12 mouse cellular contexts compared by ENCODE assay signal in the genomic region with DNA sequence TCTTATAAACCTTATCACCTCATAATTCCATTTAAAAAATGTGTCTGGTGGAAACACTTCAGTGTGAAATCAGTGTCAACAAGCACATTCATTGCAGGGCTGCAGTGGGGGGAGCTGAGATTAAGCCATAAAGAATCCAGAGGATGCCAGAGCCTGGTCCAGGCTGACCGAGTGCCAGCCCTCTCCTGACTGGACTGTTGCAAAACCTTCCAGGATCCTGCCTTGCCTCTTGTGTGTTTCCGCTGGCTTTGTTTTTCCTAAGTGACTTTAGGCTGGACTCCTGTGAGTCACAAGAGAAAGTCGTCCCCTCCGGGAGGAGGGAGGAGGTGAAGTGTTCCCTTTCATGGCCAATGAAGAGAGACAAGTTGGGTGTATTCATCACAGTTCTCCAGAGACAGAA.
DNase-seq lines count a peak whose midpoint lies in the region; ATAC-seq and TF ChIP-seq lines count a peak whose summit lies in the region.
"Had no signal": no experiment of that assay in that cellular context is flagged by ENCODE, and none has a peak within 500 bp of the region (broad histone marks: within the 10 kb centered on the region; RNA-seq: fewer than 3 reads in every experiment).

No protein-coding gene starts in this region.

- 29% methylated on average over 4 of the region's 4 CpGs for whole genome bisulfite sequencing in hindbrain, postnatal 0 days
- WGBS in hindbrain, embryonic 11.5 days: 41% methylated on average over 4 of the region's 4 CpGs
- 21% methylated on average over 4 of the region's 4 CpGs for WGBS in heart, embryonic 15.5 days
- 58% methylated on average over 4 of the region's 4 CpGs for WGBS in forebrain, embryonic 16.5 days

- no peak overlapping the region for H3K4me2 ChIP-seq in hindbrain, postnatal 0 days (ENCODE audit: low read depth, low read length)
- H3K4me2 ChIP-seq in hindbrain, embryonic 11.5 days (replicated peaks; ENCODE audit: low read depth, low read length): no peak overlapping the region
- 0 out of 2 replicates have a peak overlapping the region, but pooled peaks have one; percentile 7 for H3K4me2 ChIP-seq in heart, embryonic 15.5 days
- no peak overlapping the region for H3K4me2 ChIP-seq in forebrain, embryonic 16.5 days (ENCODE audit: low read length)
- H3K4me2 ChIP-seq: hindbrain, embryonic 15.5 days had no signal

- intact Hi-C loops in gastrocnemius, postnatal 36 days (cut with DNase I): loop anchor here (5.0 kb wide), 2 partner anchors 42 to 103 kb away; no protein-coding TSS in a partner anchor

- no peak overlapping the region for H3K4me3 ChIP-seq in hindbrain, postnatal 0 days (ENCODE audit: low read length)
- H3K4me3 ChIP-seq in hindbrain, embryonic 11.5 days (ENCODE audit: low read depth, low read length): no peak overlapping the region
- no peak overlapping the region for H3K4me3 ChIP-seq in heart, embryonic 15.5 days
- H3K4me3 ChIP-seq in forebrain, embryonic 16.5 days (replicated peaks; ENCODE audit: low read length): no peak overlapping the region
- H3K4me3 ChIP-seq: hindbrain, embryonic 15.5 days had no signal

- peaks cover 7% of the 10 kb centered on the region; the same call in 1 of the 2 replicates for H3K4me1 ChIP-seq in hindbrain, postnatal 0 days (ENCODE audit: insufficient read depth, low read length)
- H3K4me1 ChIP-seq in hindbrain, embryonic 11.5 days (replicated peaks; ENCODE audit: control insufficient read depth, insufficient read depth, low read length): no peaks in the 10 kb centered on the region
- peaks cover 82% of the 10 kb centered on the region for H3K4me1 ChIP-seq in heart, embryonic 15.5 days (replicated peaks)
- H3K4me1 ChIP-seq in forebrain, embryonic 16.5 days (replicated peaks; ENCODE audit: control insufficient read depth, insufficient read depth, low read length): no peaks in the 10 kb centered on the region
- H3K4me1 ChIP-seq: hindbrain, embryonic 15.5 days had no signal

- ATAC-seq in hindbrain, postnatal 0 days: no peak
- ATAC-seq in hindbrain, embryonic 11.5 days (ENCODE audit: low FRiP score): no peak
- ATAC-seq in heart, embryonic 15.5 days (replicated peaks; ENCODE audit: insufficient number of reproducible peaks, insufficient read depth, low FRiP score, low read depth): peak; percentile 80
- ATAC-seq in forebrain, embryonic 16.5 days: no peak

- H3K9me3 ChIP-seq in hindbrain, postnatal 0 days (ENCODE audit: low read length): no peaks in the 10 kb centered on the region
- H3K9me3 ChIP-seq in hindbrain, embryonic 11.5 days (ENCODE audit: control insufficient read depth, low read length): no peaks in the 10 kb centered on the region
- H3K9me3 ChIP-seq in heart, embryonic 15.5 days (replicated peaks): no peaks in the 10 kb centered on the region
- H3K9me3 ChIP-seq in forebrain, embryonic 16.5 days (ENCODE audit: control insufficient read depth, low read length): no peaks in the 10 kb centered on the region
- H3K9me3 ChIP-seq: hindbrain, embryonic 15.5 days had no signal

- peak; percentile 18 for DNase-seq in hindbrain, postnatal 0 days (ENCODE audit: low spot score)
- DNase-seq in hindbrain, embryonic 11.5 days (ENCODE audit: low spot score): no peak
- DNase-seq in adrenal gland, postnatal 14 days: peak; percentile 73
- DNase-seq in lung, postnatal 25 days (ENCODE audit: low spot score): peak; percentile 87
- no peak for DNase-seq in frontal cortex, postnatal 10 days (ENCODE audit: low spot score in 2 of 2)
- no peak for DNase-seq in gastrocnemius, postnatal 36 days
- DNase-seq: cerebellum, postnatal 14 days; thymus, adult 18-20 months had no signal

- H3K36me3 ChIP-seq in hindbrain, postnatal 0 days (ENCODE audit: insufficient read depth, low read length): no peaks in the 10 kb centered on the region
- H3K36me3 ChIP-seq in hindbrain, embryonic 11.5 days (ENCODE audit: control insufficient read depth, insufficient read depth, low read length): no peaks in the 10 kb centered on the region
- no peaks in the 10 kb centered on the region for H3K36me3 ChIP-seq in heart, embryonic 15.5 days
- no peaks in the 10 kb centered on the region for H3K36me3 ChIP-seq in forebrain, embryonic 16.5 days (ENCODE audit: control insufficient read depth, insufficient read depth)
- H3K36me3 ChIP-seq: hindbrain, embryonic 15.5 days had no signal

- H3K27ac ChIP-seq in hindbrain, postnatal 0 days: no peak overlapping the region
- H3K27ac ChIP-seq in hindbrain, embryonic 11.5 days (ENCODE audit: low read depth, low read length): no peak overlapping the region
- H3K27ac ChIP-seq in heart, embryonic 15.5 days: peak overlapping the region; percentile 95
- no peak overlapping the region for H3K27ac ChIP-seq in forebrain, embryonic 16.5 days (ENCODE audit: low read length)
- H3K27ac ChIP-seq: hindbrain, embryonic 15.5 days; kidney, postnatal 0 days had no signal

- no peaks in the 10 kb centered on the region for H3K27me3 ChIP-seq in hindbrain, postnatal 0 days (ENCODE audit: insufficient read depth, low read length)
- H3K27me3 ChIP-seq in hindbrain, embryonic 11.5 days (ENCODE audit: control insufficient read depth, insufficient read depth, low read length): no peaks in the 10 kb centered on the region
- H3K27me3 ChIP-seq in heart, embryonic 15.5 days: no peaks in the 10 kb centered on the region
- H3K27me3 ChIP-seq in forebrain, embryonic 16.5 days (replicated peaks; ENCODE audit: control insufficient read depth, insufficient read depth, low read length): no peaks in the 10 kb centered on the region
- H3K27me3 ChIP-seq: hindbrain, embryonic 15.5 days had no signal

- no peak for TF ChIP-seq CTCF in hindbrain, postnatal 0 days (IDR thresholded peaks at IDR 0.05; ENCODE audit: low read depth)

- no peak overlapping the region for H3K9ac ChIP-seq in hindbrain, postnatal 0 days (replicated peaks; ENCODE audit: low read length)
- H3K9ac ChIP-seq in hindbrain, embryonic 11.5 days (ENCODE audit: low read depth, low read length): no peak overlapping the region
- H3K9ac ChIP-seq in heart, embryonic 15.5 days: 0 out of 2 replicates have a peak overlapping the region, but pooled peaks have one; percentile 31
- no peak overlapping the region for H3K9ac ChIP-seq in forebrain, embryonic 16.5 days (replicated peaks; ENCODE audit: low read depth, low read length)
- H3K9ac ChIP-seq: hindbrain, embryonic 15.5 days had no signal

Comparison
In these comparisons a context has a peak if more than half of its experiments do, and no peak if none do; other contexts are left out.
1. DNase-seq: peak in hindbrain, postnatal 0 days (single experiment), adrenal gland, postnatal 14 days (single experiment) and lung, postnatal 25 days (single experiment); none in hindbrain, embryonic 11.5 days (single experiment), frontal cortex, postnatal 10 days (0 of 2) and gastrocnemius, postnatal 36 days (0 of 2).